Mouse (Mus musculus) E14TG2a.4 (cell line): ENCODE data around the gene Tekt3.

ENCODE experiments used
- H3K27me3 ChIP-seq: 2 replicates; pipeline ENCODE4 v1.6.1; 2014; ENCODE audit warnings: low read length, control low read depth; ENCODE audit not compliant: insufficient read depth
- H3K36me3 ChIP-seq: 2 replicates; pipeline ENCODE4 v1.6.1; 2014; ENCODE audit warnings: low read length, control low read depth; ENCODE audit not compliant: insufficient read depth
- H3K4me1 ChIP-seq: replicated peaks from 2 replicates; pipeline ENCODE4 v1.6.1; 2014; ENCODE audit warnings: low read depth, low read length, control low read depth
- H3K4me3 ChIP-seq: replicated peaks from 2 replicates; pipeline ENCODE4 v1.5.1; 2014; ENCODE audit warnings: mild to moderate bottlenecking, low read length
- H3K9me3 ChIP-seq: 2 replicates; pipeline ENCODE4 v1.6.1; 2014; ENCODE audit warnings: low read length, control low read depth
- CTCF ChIP-seq: conservative IDR thresholded peaks from 2 replicates; pipeline ENCODE4 v1.5.1; 2014; ENCODE audit warnings: low read length
- NANOG ChIP-seq: IDR thresholded peaks from 2 replicates; pipeline ENCODE4 v1.6.1; 2014; ENCODE audit warnings: borderline replicate concordance, low read length, mixed read lengths
- POU5F1 ChIP-seq: IDR thresholded peaks from 2 replicates; pipeline ENCODE4 v1.6.1; 2014; ENCODE audit warnings: low read length, borderline replicate concordance

Gene Tekt3

DNA sequence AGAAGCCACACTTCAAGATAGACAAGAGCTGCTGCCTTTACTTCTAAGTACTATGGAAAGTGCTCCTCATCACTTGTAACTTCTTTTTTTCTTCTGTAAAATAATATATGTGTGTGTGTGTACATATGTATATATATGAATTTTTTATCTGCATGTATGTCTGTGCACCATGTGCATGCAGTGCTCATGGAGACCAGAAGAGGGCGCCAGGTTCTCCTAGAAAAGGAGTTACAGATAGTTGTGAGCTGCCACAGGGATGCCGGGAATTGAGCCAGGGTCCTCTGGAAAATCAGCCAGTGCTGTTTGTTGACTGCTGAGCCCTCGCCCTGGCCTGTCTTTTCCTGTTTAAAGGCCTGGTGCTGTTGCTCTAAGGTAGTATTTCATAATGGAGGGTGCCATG is 23.1 kb downstream of the Tekt3 start:
- Histone ChIP-seq H3K4me1 (no peaks in the 10 kb centered on the region), H3K36me3 (no peaks in the 10 kb centered on the region), H3K4me3 (no peak overlapping the region), H3K9me3 (peaks cover 15% of the 10 kb centered on the region), H3K27me3 (peaks cover 12% of the 10 kb centered on the region)
- TF ChIP-seq NANOG (no peak), CTCF (peak; percentile 62)

DNA sequence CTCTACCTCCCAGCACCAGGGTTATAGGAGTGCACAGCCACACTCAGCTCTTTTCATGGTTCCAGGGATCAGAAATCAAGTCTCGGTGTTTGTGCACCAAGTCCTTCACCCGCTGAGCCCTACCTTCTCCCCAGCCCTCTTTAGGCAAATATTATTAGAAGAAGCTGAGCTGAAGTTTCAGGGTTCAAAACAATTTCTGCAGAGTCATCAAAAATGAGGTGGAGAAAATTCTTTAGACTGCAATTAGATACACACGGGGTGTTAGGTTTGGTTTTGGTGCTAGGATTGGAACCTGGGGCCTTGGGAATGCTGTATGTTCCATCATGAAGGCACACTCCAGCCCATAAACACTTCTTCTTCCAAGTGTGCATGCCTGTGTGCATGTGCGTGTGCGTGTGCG is 27.2 kb downstream of the Tekt3 start:
- TF ChIP-seq CTCF (no peak), POU5F1 (no peak), NANOG (no peak)
- peaks cover 15% of the 10 kb centered on the region for H3K9me3 ChIP-seq
- H3K27me3 ChIP-seq: peaks cover 12% of the 10 kb centered on the region
- peaks cover 17% of the 10 kb centered on the region; the same call in 1 of the 2 replicates for H3K4me1 ChIP-seq
- no peaks in the 10 kb centered on the region for H3K36me3 ChIP-seq
- H3K4me3 ChIP-seq: no peak overlapping the region

DNA sequence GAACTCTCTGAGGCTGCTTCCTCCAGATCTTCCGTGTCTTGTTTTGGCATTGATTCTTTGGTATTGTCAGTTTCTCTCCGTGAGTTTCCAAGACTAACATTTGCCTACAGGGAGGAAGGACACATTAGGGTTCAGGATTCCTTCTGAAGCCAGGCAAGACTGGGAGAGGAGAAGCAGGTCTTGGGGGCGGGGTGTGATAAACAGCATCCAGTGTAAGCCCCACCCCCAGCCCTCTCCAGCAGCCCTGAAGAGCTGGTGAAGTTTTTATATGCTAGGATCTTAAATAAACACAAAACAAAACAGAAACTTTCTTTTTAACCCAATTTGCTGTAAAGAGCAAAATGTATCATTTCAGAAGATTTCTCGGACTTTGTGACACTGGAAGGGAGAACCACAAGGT is 28.8 kb downstream of the Tekt3 start:
- peaks cover 17% of the 10 kb centered on the region; the same call in 1 of the 2 replicates for H3K4me1 ChIP-seq
- TF ChIP-seq NANOG: no peak
- no peak for TF ChIP-seq POU5F1
- no peak for TF ChIP-seq CTCF
- peaks cover 12% of the 10 kb centered on the region for H3K27me3 ChIP-seq
- H3K36me3 ChIP-seq: no peaks in the 10 kb centered on the region
- no peak overlapping the region for H3K4me3 ChIP-seq
- H3K9me3 ChIP-seq: peaks cover 8% of the 10 kb centered on the region

DNA sequence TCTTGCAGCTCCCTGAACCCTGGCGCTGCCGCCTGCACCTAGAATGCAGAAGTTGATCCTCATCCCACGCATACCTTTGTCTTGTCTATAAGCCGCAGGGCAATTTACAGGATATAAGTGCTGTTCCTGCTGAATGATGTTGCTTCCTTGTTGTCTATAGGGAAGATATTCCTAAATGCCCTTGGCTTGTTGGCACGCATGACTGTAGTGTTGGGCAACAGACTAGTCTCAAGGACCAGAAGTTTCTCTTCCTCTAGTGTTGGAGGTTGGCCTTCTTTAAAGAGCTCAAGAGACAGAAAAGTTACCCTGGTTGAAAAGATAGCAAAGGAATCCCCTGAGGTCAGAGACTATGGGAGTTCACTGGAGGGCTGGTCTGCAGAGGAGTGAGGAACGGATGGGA is 29.5 kb downstream of the Tekt3 start:
- Histone ChIP-seq H3K36me3 (no peaks in the 10 kb centered on the region), H3K9me3 (peaks cover 8% of the 10 kb centered on the region), H3K4me3 (no peak overlapping the region), H3K27me3 (peaks cover 12% of the 10 kb centered on the region), H3K4me1 (peaks cover 17% of the 10 kb centered on the region; the same call in 1 of the 2 replicates)
- TF ChIP-seq CTCF: no peak
- no peak for TF ChIP-seq NANOG
- TF ChIP-seq POU5F1: no peak

- no peak overlapping the region for H3K4me3 ChIP-seq
- H3K36me3 ChIP-seq: no peaks in the 10 kb centered on the region
- peaks cover 17% of the 10 kb centered on the region; the same call in 1 of the 2 replicates for H3K4me1 ChIP-seq
- H3K9me3 ChIP-seq: peaks cover 6% of the 10 kb centered on the region
- TF ChIP-seq POU5F1: no peak
- peaks cover 3% of the 10 kb centered on the region; the same call in 1 of the 2 replicates for H3K27me3 ChIP-seq
Measured at GRCm38 (mm10) chr11:63092271-63092670, 30.8 kb downstream of the Tekt3 start.

- Histone ChIP-seq H3K4me1 (peaks cover 17% of the 10 kb centered on the region; the same call in 1 of the 2 replicates), H3K27me3 (no peaks in the 10 kb centered on the region)
Measured at GRCm38 (mm10) chr11:63093601-63094000, 32.1 kb downstream of the Tekt3 start.

DNA sequence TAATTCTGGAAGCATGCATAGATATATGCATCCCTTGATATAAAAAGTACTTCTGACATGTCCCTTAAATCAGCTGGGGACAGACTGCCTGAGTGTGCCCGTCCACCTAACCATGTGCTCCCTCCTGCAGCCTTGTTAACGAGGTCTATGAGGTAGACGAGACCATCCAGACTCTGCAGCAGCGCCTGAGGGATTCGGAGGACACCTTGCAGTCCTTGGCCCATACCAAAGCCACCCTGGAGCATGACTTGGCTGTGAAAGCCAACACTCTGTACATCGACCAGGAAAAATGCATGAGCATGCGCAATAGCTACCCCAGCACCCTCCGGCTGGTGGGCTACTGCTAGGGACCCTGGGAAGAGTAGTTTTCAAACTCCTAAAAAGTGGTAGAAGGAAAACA is 33.0 kb downstream of the Tekt3 start:
- H3K4me1 ChIP-seq: peaks cover 17% of the 10 kb centered on the region; the same call in 1 of the 2 replicates
- TF ChIP-seq CTCF (no peak), POU5F1 (no peak), NANOG (no peak)
- no peak overlapping the region for H3K4me3 ChIP-seq
- no peaks in the 10 kb centered on the region for H3K9me3 ChIP-seq
- H3K36me3 ChIP-seq: no peaks in the 10 kb centered on the region
- H3K27me3 ChIP-seq: no peaks in the 10 kb centered on the region

More at GRCm38 (mm10) chr11:63093601-63094000, 32.1 kb downstream of the Tekt3 start:
- TF ChIP-seq CTCF (no peak), POU5F1 (no peak), NANOG (no peak)
- H3K9me3 ChIP-seq: no peaks in the 10 kb centered on the region
- H3K4me3 ChIP-seq: no peak overlapping the region
- H3K36me3 ChIP-seq: no peaks in the 10 kb centered on the region

DNA sequence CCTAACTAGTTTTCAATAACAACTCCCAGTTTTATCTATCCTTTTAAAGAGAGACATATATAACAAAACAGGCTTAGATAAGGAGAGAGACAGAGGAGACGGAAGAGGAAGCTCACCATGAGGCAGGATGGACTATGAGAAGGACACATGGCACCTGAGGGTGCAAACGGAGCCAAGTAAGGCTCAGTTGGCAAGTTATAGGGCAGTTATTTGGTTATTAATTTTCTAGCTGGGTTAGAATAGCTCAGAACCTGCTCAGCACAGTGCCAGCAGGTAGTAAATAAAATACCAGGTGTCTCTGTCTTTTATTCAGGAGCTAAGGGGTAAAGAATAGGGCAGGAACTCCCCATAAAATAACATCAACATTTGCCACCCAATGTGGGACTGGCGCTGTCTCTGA is 36.6 kb downstream of the Tekt3 start:
- Histone ChIP-seq H3K4me1 (no peaks in the 10 kb centered on the region), H3K36me3 (no peaks in the 10 kb centered on the region), H3K9me3 (no peaks in the 10 kb centered on the region), H3K4me3 (no peak overlapping the region), H3K27me3 (no peaks in the 10 kb centered on the region)
- TF ChIP-seq NANOG: no peak
- TF ChIP-seq POU5F1: no peak
- TF ChIP-seq CTCF: no peak

DNA sequence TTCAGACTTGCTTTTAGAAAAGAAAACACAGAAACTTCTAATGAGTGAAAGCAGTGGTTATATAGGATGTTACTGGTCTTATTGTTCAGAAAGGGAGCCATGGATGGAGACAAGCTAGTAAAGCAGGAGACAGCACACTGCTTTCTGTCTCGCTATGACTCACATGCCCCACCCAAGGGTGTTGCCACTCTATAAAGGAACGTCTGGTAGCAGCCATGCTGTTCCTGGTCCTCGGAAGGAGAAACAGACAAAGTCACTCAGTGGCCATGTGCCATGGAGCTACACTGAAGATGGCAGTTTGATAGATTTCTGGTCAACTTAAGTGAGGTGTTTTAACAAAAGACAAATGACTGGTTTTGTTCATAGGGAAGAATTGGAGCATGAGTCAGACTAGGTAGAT is 37.9 kb downstream of the Tekt3 start:
- TF ChIP-seq CTCF (no peak), NANOG (no peak), POU5F1 (no peak)
- no peak overlapping the region for H3K4me3 ChIP-seq
- no peaks in the 10 kb centered on the region for H3K4me1 ChIP-seq
- H3K36me3 ChIP-seq: no peaks in the 10 kb centered on the region
- no peaks in the 10 kb centered on the region for H3K9me3 ChIP-seq
- no peaks in the 10 kb centered on the region for H3K27me3 ChIP-seq
